Mouse (Mus musculus): ENCODE data around the gene Ctnna2. TPM values are rescaled to one million over a fixed set of nuclear protein-coding genes. Genes with fewer than 3 reads are reported as not detected.

Ctnna2 gene
- total and polyA plus RNA-seq, 3 experiments, result 0.11 TPM; not detected in 2

DNA sequence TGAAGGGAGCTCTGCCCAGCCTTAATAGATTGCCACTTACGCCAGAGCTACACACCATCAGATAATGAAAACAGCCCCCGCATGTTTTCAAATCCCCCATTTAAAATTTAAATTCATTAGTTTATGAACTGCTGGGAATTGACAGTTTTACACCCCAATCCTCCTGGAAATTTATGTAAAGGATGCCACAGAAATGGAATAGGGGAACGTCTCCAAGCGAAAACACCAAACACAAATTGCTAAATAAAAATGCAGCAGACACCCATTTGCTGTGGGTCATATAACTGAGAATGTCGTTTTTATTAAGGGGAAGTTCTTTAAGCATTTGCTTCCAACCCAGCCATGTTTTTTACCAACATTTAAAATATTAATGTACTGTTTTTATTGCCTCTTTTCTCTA lies 538.4 kb downstream of the Ctnna2 start:
- no peak overlapping the region for H3K4me3 ChIP-seq (ENCODE audit: low read depth, low read length)
- no peaks in the 10 kb centered on the region for H3K36me3 ChIP-seq (replicated peaks)
- no peaks in the 10 kb centered on the region for H3K4me1 ChIP-seq (ENCODE audit: insufficient read depth, low read depth, low read length)
- no peak for ATAC-seq (ENCODE audit: extremely low read depth, insufficient number of reproducible peaks, low FRiP score, poor library complexity, severe bottlenecking)
- H3K9me3 ChIP-seq (replicated peaks), result no peaks in the 10 kb centered on the region
- H3K27me3 ChIP-seq (ENCODE audit: insufficient read depth, low read length), result no peaks in the 10 kb centered on the region
- DNase-seq (ENCODE audit: low spot score), result no peak
- TF ChIP-seq GATA1 (IDR thresholded peaks at IDR 0.05; ENCODE audit: borderline replicate concordance, low read length) (no peak), TAL1 (conservative IDR thresholded peaks at IDR 0.05; ENCODE audit: low read depth, low read length) (no peak), POLR2AphosphoS5 (IDR thresholded peaks at IDR 0.05; ENCODE audit: insufficient replicate concordance, low read depth, low read length) (no peak), GATA2 (IDR thresholded peaks at IDR 0.05; ENCODE audit: borderline replicate concordance, low read depth, low read length) (no peak), CTCF (IDR thresholded peaks at IDR 0.05; ENCODE audit: low read depth, low read length) (no peak)

DNA sequence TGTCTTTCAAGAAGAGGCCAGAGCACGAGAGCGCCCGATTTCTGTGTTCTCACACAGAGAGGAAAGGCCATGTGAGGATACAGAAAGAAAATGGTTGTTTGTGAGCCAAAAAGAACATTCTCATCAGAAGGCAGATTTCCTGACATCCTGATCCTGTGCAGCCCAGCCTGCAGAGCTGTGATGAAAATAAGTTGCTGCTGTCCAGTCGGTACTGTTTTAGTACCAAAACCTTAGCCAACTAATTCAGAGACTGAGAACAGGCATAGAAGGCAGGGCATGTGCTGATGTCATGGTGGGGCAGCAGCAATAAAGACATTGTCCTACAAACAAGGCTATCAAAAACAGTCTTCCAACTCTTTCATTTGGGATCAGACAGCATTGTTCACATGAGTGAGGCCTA lies 549.1 kb downstream of the Ctnna2 start:
- H3K9me3 ChIP-seq (replicated peaks), result peaks cover 5% of the 10 kb centered on the region; the same call in 1 of the 2 replicates
- no peak for DNase-seq (ENCODE audit: low spot score)
- no peak overlapping the region for H3K4me3 ChIP-seq (ENCODE audit: low read depth, low read length)
- TF ChIP-seq GATA2 (IDR thresholded peaks at IDR 0.05; ENCODE audit: borderline replicate concordance, low read depth, low read length) (no peak), TAL1 (conservative IDR thresholded peaks at IDR 0.05; ENCODE audit: low read depth, low read length) (no peak)
- no peaks in the 10 kb centered on the region for H3K27me3 ChIP-seq (ENCODE audit: insufficient read depth, low read length)
- no peaks in the 10 kb centered on the region for H3K4me1 ChIP-seq (ENCODE audit: insufficient read depth, low read depth, low read length)
- no peak for ATAC-seq (ENCODE audit: extremely low read depth, insufficient number of reproducible peaks, low FRiP score, poor library complexity, severe bottlenecking)
- no peaks in the 10 kb centered on the region for H3K36me3 ChIP-seq (replicated peaks)

DNA sequence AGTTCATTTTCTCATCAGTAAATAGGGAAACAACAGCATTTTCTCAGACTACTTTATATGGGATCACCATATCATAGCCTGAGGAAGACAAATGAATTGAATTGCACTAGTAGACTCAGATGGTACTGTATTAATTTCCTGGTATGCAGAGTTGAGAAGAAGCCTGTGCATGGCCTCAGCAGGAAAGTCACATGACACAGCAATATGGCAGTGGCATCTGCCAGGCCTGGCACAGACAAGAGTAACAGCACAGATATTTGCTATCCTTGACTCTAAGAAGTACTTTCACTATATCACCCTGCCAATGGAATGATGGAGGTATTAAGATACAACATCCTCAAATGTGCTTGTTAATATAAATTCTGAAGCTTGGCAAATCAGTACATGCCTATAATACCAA lies 553.8 kb downstream of the Ctnna2 start:
- Histone ChIP-seq H3K9me3 (replicated peaks) (peaks cover 1% of the 10 kb centered on the region; the same call in 1 of the 2 replicates), H3K4me3 (ENCODE audit: low read depth, low read length) (no peak overlapping the region), H3K27me3 (ENCODE audit: insufficient read depth, low read length) (no peaks in the 10 kb centered on the region), H3K4me1 (ENCODE audit: insufficient read depth, low read depth, low read length) (no peaks in the 10 kb centered on the region), H3K36me3 (replicated peaks) (no peaks in the 10 kb centered on the region)
- ATAC-seq (ENCODE audit: extremely low read depth, insufficient number of reproducible peaks, low FRiP score, poor library complexity, severe bottlenecking), result no peak
- DNase-seq (ENCODE audit: low spot score), result no peak
- TF ChIP-seq GATA2 (IDR thresholded peaks at IDR 0.05; ENCODE audit: borderline replicate concordance, low read depth, low read length) (no peak), GATA1 (IDR thresholded peaks at IDR 0.05; ENCODE audit: borderline replicate concordance, low read length) (no peak), POLR2AphosphoS5 (IDR thresholded peaks at IDR 0.05; ENCODE audit: insufficient replicate concordance, low read depth, low read length) (no peak), TAL1 (conservative IDR thresholded peaks at IDR 0.05; ENCODE audit: low read depth, low read length) (no peak), CTCF (IDR thresholded peaks at IDR 0.05; ENCODE audit: low read depth, low read length) (no peak)

DNA sequence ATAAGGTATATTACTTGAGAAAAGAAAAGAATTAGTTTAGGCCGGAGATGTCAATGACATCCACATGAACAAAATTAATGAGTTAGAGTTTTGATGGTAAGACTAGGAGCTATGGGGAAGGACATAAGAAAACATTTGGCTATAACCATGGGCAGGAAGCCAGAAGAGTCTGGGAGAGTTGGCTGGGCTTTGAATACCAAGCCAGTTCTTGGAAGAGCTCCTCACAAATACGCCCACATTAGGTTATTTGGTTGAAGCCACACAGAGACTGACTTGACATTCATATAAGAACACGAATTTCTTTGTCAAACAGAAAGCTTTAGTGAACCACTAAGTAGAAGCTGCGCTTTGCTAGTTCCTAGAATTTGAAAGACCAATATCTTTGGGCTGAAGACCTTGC lies 554.7 kb downstream of the Ctnna2 start:
- ATAC-seq (ENCODE audit: extremely low read depth, insufficient number of reproducible peaks, low FRiP score, poor library complexity, severe bottlenecking) (no peak), DNase-seq (ENCODE audit: low spot score) (no peak)
- Histone ChIP-seq H3K27me3 (ENCODE audit: insufficient read depth, low read length) (no peaks in the 10 kb centered on the region), H3K4me3 (ENCODE audit: low read depth, low read length) (no peak overlapping the region), H3K36me3 (replicated peaks) (no peaks in the 10 kb centered on the region), H3K9me3 (replicated peaks) (0 out of 2 replicates have a peak, but pooled peaks cover 1% of the 10 kb centered on the region), H3K4me1 (ENCODE audit: insufficient read depth, low read depth, low read length) (no peaks in the 10 kb centered on the region)
- TF ChIP-seq CTCF (IDR thresholded peaks at IDR 0.05; ENCODE audit: low read depth, low read length) (no peak), TAL1 (conservative IDR thresholded peaks at IDR 0.05; ENCODE audit: low read depth, low read length) (no peak)

DNA sequence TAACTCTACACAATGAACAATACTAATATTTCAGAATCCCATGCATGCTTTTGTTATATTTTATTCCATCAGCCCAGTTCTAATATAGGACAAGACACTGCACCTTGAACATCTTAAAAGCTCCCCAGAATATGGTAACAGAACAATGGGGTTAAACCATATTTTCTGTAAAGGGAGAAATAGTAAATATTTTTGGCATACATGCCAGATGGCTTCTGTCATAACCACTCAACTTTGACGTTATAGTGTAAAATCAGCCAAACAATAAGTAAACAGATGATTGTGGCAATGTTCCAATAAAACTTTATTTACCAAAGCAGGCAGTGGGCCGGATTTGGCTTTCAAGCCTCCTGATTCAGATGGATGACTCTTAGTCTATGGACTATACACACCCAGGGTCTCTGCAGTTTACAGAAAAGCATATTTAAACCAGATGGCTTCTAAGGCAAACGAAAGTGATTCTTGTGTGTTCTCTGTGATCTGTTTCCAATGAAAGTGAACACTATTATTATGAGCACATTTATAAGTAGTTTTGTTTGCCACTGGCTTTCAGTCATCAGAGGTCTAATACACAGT lies 557.8 kb downstream of the Ctnna2 start:
- Histone ChIP-seq H3K27me3 (ENCODE audit: insufficient read depth, low read length) (no peaks in the 10 kb centered on the region), H3K9me3 (replicated peaks) (no peaks in the 10 kb centered on the region), H3K4me1 (ENCODE audit: insufficient read depth, low read depth, low read length) (no peaks in the 10 kb centered on the region), H3K36me3 (replicated peaks) (no peaks in the 10 kb centered on the region), H3K4me3 (ENCODE audit: low read depth, low read length) (no peak overlapping the region)
- no peak for TF ChIP-seq TAL1 (conservative IDR thresholded peaks at IDR 0.05; ENCODE audit: low read depth, low read length)
- no peak for TF ChIP-seq GATA1 (IDR thresholded peaks at IDR 0.05; ENCODE audit: borderline replicate concordance, low read length)
- TF ChIP-seq POLR2AphosphoS5 (IDR thresholded peaks at IDR 0.05; ENCODE audit: insufficient replicate concordance, low read depth, low read length), result no peak
- TF ChIP-seq GATA2 (IDR thresholded peaks at IDR 0.05; ENCODE audit: borderline replicate concordance, low read depth, low read length), result no peak
- no peak for TF ChIP-seq CTCF (IDR thresholded peaks at IDR 0.05; ENCODE audit: low read depth, low read length)
- DNase-seq (ENCODE audit: low spot score), result no peak
- ATAC-seq (ENCODE audit: extremely low read depth, insufficient number of reproducible peaks, low FRiP score, poor library complexity, severe bottlenecking), result no peak

DNA sequence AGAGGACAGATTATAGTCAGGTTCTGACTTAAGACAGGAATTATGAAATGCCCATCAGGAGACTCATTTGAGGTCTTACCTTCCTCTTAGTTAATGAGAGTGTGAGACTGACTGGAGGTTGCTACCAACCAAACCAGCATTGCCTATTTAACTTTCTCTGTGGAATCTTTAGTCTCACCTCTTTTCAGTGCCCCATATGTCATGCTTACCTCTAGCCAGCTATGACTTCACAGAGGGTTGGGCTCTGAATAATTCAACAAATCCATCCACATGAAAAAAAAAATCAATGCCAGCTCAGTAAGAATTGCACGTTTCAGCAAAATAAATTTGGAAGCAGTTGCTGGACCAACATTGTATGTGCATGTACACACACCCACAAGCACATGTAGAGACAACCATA lies 562.5 kb downstream of the Ctnna2 start:
- no peak for ATAC-seq (ENCODE audit: extremely low read depth, insufficient number of reproducible peaks, low FRiP score, poor library complexity, severe bottlenecking)

DNA sequence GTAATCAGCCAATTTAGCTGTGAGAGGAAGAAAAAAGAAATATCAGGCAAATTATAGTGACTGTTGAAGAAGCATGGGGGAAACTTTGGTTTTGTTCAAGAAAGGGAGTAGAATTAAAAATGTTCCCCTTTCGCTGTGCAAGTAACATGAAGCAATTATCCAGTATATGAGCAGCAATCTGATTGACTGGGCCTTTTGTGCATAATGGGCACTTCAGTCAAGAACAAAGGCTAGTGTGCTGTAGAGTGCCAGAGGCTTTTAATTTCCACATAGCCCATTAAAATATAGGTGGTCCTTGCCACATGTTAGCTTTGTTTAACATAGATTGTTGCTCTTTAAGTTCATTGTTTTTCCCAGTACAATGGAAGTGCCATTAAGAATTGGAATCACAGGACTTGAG lies 566.0 kb downstream of the Ctnna2 start:
- Histone ChIP-seq H3K4me1 (ENCODE audit: insufficient read depth, low read depth, low read length) (no peaks in the 10 kb centered on the region), H3K36me3 (replicated peaks) (no peaks in the 10 kb centered on the region), H3K4me3 (ENCODE audit: low read depth, low read length) (no peak overlapping the region), H3K27me3 (ENCODE audit: insufficient read depth, low read length) (no peaks in the 10 kb centered on the region), H3K9me3 (replicated peaks) (no peaks in the 10 kb centered on the region)
- TF ChIP-seq POLR2AphosphoS5 (IDR thresholded peaks at IDR 0.05; ENCODE audit: insufficient replicate concordance, low read depth, low read length), result no peak
- no peak for TF ChIP-seq GATA2 (IDR thresholded peaks at IDR 0.05; ENCODE audit: borderline replicate concordance, low read depth, low read length)
- no peak for TF ChIP-seq CTCF (IDR thresholded peaks at IDR 0.05; ENCODE audit: low read depth, low read length)
- TF ChIP-seq GATA1 (IDR thresholded peaks at IDR 0.05; ENCODE audit: borderline replicate concordance, low read length), result no peak
- TF ChIP-seq TAL1 (conservative IDR thresholded peaks at IDR 0.05; ENCODE audit: low read depth, low read length), result no peak
- DNase-seq (ENCODE audit: low spot score) (no peak), ATAC-seq (ENCODE audit: extremely low read depth, insufficient number of reproducible peaks, low FRiP score, poor library complexity, severe bottlenecking) (no peak)

More for the DNA sequence above, 562.5 kb downstream of the Ctnna2 start:
- no peak for DNase-seq (ENCODE audit: low spot score)
- Histone ChIP-seq H3K9me3 (replicated peaks) (no peaks in the 10 kb centered on the region), H3K36me3 (replicated peaks) (no peaks in the 10 kb centered on the region), H3K27me3 (ENCODE audit: insufficient read depth, low read length) (no peaks in the 10 kb centered on the region), H3K4me1 (ENCODE audit: insufficient read depth, low read depth, low read length) (no peaks in the 10 kb centered on the region), H3K4me3 (ENCODE audit: low read depth, low read length) (no peak overlapping the region)
- no peak for TF ChIP-seq CTCF (IDR thresholded peaks at IDR 0.05; ENCODE audit: low read depth, low read length)
- TF ChIP-seq TAL1 (conservative IDR thresholded peaks at IDR 0.05; ENCODE audit: low read depth, low read length), result no peak
- TF ChIP-seq GATA2 (IDR thresholded peaks at IDR 0.05; ENCODE audit: borderline replicate concordance, low read depth, low read length), result no peak
- no peak for TF ChIP-seq POLR2AphosphoS5 (IDR thresholded peaks at IDR 0.05; ENCODE audit: insufficient replicate concordance, low read depth, low read length)
- TF ChIP-seq GATA1 (IDR thresholded peaks at IDR 0.05; ENCODE audit: borderline replicate concordance, low read length), result no peak
